Mouse (Mus musculus) mouse embryonic stem cell (cell line): ENCODE data around the gene Tcte3.
"Not testable (repeated sequence)": the region's sequence is repeated elsewhere in the genome, so short reads cannot be mapped to it uniquely, and the experiment has no call there.

Experiments
- in situ Hi-C, 2 experiments: fragments of 300-500 bp; cut with MboI; formaldehyde crosslinking; loops; 1 replicate in 1 of 2; 3 replicates in 1 of 2; pipeline ENCODE4 v1.14.3; 2019 to 2020; ENCODE audit warnings: low sequenced_read_pairs in 2 of 2, low pct_unique_long_range_greater_than_20kb in 1 of 2, mixed read lengths in 1 of 2; ENCODE audit not compliant: unreplicated experiment in 1 of 2

Tcte3 gene

DNA sequence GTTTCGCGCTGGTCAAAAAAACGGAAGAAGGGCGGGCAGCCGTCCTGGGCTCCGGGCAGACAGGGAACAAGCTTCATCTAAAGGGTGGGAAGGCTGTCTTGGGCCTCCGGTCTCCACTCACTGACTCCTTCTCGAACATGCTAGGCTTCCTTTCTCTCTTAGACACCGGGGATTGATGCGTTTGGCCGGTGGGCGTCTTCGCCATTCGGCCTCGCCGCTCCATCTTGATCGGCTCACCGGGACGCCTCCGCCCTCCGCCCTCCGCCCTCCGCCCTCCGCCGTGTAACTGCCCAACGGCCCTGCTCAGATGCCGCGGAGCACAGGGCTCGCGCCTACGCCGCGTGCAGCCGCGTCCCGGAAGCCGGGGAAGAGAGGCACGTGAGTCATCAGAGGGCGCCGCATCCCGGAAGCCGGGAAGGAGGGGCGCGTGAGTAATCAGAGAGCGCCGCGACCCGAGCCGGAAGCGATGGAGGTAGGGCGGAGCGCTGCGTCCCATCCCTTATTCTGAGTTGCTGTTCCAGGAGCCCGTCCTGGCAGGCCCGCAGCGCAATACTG, at the start of gene Tcte3, which contains the start of the genes Ermard and Gm3448:
Tcte3 (minus strand) TSS at position 314 of the 555 bp plus-strand sequence.
Ermard (plus strand) TSS at position 34 of the 555 bp plus-strand sequence.
Gm3448 (minus strand) TSS at position 363 of the 555 bp plus-strand sequence.
- in situ Hi-C loops: not testable (repeated sequence)

DNA sequence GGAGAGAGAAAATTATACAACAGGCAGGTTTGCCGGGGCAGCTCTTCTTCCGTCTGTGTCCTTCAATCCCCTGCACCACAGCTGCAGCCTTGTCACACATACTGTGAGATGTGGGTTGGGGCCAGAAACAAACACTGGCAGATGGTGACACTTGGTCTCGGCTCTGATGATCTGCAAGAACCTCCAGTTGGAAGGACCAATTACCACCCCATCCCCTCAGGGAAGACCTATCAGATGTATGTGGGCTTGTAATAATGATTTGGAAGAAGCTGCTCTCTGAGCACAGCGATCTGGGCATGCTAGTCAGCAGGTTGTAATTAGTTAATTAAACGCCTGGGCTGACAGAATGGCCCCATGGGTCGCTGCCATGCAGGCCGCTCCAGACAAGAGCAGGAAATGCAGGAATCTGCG, 47.3 kb upstream of the Tcte3 start:
- in situ Hi-C loops: no loop called here

DNA sequence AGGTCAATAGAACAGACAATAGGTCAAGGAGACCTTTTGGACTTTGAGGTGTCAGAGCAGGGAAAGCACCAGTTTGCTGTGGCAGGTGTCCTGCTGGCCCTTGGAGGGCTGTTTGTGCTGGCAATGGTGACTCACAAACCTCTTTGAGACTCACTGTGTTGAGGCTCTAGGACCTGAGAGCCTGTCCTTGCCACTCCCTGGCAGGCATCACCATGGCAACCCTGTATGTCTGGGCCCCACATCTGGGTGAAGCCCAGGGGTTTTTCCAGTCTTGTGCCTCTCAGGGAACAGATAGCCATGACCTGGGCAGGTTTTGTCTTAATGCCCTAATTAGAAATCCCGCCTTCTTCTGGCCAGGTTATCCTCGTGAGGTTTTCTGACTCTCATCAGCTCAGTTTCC, 46.9 kb upstream of the Tcte3 start:
- in situ Hi-C loops: no loop called here

DNA sequence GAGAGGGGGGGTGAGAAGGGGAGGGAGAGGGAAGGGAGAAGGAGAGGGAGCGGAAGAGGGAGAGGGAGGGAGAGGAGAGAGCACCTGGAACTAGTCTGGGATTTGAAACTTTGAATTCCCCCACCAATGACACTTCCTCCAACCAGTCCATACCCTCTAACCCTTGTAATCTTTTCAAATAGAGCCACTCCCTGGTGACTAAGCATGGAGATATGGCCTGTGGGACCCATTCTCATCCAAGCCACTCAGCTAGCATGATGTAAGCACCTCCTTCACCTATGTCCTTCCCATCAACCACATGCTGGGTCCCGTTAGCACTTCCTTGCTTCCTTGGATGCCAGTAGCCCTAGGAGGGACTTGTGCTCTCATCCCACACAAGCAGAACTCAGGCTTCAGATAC, 43.7 kb upstream of the Tcte3 start:
- in situ Hi-C loops: no loop called here

DNA sequence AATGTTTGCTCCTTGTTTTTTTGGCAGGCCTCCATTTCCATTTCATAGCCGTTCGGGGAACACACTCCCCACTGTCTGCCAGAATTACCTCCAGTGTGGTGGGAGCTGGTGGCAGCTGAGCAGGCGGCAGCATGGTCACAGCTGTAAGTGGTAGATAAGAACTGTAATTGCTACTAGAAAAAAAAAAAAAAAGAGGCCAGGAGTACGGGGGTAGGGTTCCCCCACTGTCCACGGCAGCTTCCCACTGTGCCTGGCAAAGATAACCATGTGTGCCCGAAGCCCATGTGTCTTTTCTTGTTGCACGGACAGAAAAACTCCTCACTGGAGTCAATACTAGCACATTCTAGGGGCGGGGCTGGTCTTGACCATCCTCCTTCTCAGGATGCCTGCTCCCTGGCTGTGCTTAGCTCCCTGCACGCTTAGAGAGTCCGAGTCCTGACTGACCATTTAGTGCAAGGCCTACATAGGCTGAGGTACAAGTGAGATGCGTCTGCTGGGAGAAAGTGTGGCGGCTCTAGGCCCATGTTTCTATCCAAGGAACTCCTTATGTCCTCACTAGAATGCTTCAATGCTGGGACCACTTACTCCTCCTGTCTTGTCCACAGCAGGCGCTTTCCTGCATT, 43.0 kb upstream of the Tcte3 start:
- in situ Hi-C loops: no loop called here

DNA sequence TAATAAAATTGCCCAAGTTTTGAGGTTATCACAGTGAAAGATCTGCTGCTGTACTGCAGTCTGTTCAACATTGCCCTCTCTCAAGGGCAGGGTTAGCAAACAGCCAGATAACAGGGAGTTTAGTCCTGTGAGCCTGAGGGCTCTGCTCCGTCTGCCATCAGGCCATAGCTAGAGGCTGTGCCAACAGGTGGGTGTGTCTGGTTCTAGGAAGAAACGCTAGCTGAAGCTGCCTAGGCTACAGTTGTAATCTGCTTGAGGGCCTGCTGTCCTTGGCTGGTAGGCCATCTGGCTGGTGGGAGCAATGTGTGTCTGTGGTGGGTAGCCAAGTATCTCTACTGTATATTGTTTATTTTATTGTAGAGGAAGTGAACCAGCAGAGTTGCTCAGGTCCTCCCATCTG, 36.2 kb upstream of the Tcte3 start:
- in situ Hi-C loops: no loop called here

DNA sequence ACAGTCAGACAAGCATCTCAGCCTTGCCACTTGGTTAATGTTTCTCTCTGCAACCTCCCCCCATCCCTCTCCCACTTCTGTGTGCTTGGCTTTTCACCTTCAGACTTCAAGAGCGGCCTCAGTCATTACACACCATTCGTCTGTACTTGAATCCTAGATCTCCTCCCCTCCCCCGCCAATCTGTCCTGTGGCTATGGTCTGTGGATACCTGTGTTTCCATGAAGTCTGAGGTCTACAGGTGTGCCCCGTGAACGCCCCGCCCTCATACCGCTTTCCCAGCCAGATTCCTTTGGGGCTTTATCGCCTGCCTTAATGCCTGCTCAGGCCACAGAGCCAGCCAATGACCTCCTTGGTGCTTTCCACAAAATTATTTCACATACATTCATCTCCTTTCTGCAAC, 33.7 kb upstream of the Tcte3 start:
- in situ Hi-C loops: no loop called here

DNA sequence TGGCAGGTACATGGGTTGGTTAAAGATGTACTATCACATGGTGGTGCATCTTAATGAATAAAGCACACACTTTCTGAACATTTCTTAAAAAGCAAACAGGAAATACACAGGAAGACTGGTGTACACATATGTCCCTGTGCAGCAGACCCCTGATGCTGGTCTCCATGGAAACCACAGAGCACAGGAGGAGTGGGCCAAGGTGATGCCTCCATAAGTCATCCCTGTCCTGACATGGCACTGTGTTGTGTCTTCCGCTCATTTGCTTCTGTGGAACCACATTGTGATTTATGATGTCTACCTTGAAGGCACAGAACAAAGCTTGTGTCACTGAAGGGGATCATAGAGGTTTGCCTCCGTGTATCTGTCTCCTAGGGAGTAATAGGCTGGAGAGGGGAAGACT, 30.9 kb upstream of the Tcte3 start:
- in situ Hi-C loops: loop anchor here (25.0 kb wide), 2 partner anchors 315 to 390 kb away; partner anchors contain the start of genes Dll1 (in 1 of the 2) and Fam120b (in 1 of the 2)

DNA sequence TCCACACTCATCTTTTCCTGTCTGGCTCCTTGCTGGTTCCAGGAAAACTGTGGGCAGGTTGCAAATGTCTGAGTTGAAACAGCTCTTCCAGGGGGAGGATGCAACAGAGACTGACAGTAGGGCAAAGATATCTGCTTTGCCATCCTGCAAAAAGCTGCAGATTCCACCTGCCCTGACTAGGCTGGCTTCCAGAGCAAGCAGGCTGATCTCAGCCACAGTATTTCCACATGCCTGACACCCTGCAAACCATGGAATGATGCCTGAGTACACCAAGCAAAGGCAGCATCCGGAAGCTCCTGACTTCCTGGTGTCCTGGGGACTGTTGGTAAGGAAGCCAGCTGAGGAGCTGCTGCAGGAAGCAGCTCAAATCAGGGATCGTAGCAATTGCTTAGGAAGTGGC, 27.8 kb upstream of the Tcte3 start:
- in situ Hi-C loops: loop anchor here (25.0 kb wide), 2 partner anchors 318 to 393 kb away; partner anchors contain the start of genes Dll1 (in 1 of the 2) and Fam120b (in 1 of the 2)

DNA sequence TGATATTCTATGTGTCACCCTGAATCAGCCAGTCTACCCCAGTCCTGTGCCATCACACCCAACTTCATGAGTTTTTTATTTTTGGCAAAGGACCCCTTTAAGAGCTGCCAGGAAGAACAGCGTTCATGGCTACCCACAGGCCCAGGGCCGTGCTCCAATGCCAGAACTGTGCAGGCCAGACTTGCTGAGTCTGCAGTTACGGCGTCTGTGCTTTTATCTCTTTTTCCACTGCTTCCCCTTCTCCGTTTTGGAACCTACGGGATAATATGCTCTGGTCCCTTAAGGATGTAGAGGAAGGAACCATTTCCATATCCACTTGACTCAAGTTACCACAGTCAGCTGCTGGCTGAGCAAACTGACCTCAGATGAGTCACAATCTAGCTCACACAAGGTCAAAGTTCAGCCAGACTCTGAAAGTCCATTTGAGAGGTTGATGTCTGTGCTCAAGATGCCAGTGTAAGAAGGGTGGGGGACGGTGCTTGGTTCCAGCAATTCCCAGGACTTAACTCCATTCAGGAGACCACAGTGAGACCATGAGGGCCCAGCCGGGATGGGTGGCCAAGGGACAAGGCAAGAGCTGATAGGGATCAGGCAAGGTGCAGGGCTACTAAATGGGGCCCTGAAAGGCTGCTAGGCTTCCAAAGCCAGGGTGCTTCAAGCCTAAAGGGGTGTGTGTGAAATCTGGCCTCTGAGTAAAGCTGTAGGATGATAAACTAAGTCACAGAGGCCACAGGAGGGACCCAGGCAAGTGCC, 26.9 kb upstream of the Tcte3 start:
- in situ Hi-C loops: loop anchor here (25.0 kb wide), 2 partner anchors 319 to 394 kb away; partner anchors contain the start of genes Dll1 (in 1 of the 2) and Fam120b (in 1 of the 2)

DNA sequence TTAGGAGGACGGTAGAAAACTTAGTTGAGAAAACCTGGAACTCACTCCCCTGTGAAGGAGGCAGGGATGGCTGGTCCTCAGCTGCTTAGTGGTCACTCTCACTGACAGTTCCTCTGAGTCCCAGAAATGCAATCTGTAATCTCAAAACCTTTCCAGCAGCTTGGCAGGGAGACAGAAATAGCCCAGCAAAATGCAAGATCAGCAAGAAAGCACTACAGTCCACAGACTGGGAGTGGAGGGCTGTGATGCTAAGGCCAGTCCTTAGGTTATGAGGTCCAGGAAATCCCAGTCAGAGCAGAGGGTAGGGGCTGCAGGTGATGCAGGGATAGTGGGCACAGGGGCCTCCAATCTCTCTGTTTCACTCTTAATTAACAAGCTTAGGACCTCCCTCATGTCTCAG, 25.6 kb upstream of the Tcte3 start:
- in situ Hi-C loops: loop anchor here (25.0 kb wide), 2 partner anchors 320 to 395 kb away; partner anchors contain the start of genes Dll1 (in 1 of the 2) and Fam120b (in 1 of the 2)

DNA sequence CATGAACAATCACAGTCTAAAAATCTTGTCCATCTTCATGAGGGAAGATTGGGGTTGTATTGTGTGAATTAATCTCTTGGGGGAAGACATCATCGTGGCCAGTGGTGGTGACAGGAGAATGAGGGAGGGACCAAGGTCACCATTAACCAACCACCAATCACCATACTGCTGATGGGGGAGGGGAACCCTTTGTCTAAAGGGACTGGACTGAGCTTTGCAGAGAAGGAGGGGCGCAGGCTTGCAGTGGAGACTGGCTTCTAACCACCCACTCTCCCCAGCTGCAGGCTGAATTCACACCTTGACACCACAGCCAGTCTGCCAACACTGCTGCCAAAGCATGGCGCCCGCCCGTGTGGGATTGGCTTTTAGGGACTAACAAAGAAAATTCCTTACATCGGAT, 24.8 kb upstream of the Tcte3 start:
- in situ Hi-C loops: loop anchor here (25.0 kb wide), 2 partner anchors 321 to 396 kb away; partner anchors contain the start of genes Dll1 (in 1 of the 2) and Fam120b (in 1 of the 2)

DNA sequence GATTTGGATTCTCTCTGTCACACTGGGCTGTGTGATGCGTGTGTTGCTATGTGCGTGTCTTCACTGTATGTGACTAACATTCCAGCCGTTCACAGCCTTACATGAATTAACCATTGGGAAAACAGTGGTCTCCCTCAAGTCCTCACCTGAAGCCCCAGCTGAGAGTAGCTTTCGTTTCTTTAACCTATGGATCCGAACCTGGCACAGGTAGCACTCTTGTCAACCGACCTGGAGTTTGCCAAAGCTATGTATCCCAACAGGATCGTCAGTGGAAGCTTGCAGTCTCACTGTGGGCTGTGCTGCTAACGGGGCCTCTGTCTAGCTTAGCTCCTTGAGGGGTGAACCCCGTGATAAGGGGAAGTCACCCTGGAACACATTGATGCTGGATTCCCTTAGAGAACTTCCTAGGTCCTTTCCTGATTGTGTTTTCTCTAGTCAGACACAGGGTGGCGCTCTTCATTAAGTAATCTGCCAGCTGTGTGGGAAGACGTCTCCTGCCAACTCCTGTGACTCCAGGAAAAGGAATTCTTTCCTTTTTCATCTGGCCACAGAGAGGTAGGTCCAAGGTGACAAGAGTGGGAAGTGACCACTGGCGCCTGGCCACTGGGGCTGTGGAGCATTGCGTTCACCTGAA, 24.2 kb upstream of the Tcte3 start:
- in situ Hi-C loops: loop anchor here (25.0 kb wide), 2 partner anchors 322 to 397 kb away; partner anchors contain the start of genes Dll1 (in 1 of the 2) and Fam120b (in 1 of the 2)

DNA sequence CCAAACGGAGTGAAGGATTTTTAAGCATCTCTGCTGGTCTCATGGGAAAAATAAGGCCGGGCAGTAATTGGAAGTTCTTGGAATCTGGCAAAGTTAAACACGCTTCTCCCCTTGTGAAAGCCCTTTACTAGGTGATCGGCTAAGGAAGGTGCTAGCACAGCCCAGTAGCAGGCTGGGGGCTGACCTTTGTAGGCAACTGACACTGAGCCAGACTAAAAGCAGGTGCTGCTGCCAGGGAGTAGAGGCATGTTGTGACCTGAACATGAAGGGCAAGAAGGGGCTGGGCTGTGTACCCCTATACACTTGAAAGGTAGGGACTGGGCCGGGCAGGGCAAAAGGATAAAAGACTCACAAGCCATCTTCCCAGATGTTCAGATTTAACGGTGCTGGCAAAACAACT, 19.1 kb upstream of the Tcte3 start:
- in situ Hi-C loops: loop anchor here (25.0 kb wide), 2 partner anchors 327 to 402 kb away; partner anchors contain the start of genes Dll1 (in 1 of the 2) and Fam120b (in 1 of the 2)

DNA sequence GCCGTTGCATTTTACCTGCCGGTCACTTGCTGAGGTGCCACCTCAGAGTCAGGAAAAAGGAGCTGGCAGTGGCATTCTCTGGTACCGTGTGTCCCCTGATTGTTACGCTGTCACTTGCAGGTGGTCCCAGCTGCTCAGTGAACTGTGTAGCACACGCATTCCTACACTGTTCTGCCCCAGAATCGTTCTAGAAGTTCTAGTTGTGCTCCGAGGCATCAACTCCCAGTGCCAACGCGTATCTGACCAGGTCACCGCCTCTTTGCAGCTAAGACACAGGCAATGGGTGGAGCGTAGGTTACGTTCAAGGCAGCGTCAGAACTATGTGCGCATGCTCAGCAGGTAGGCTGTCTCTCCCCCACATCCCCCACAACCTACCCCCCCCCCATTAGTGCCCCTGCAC, 18.4 kb upstream of the Tcte3 start:
- in situ Hi-C loops: loop anchor here (25.0 kb wide), 2 partner anchors 328 to 403 kb away; partner anchors contain the start of genes Dll1 (in 1 of the 2) and Fam120b (in 1 of the 2)

DNA sequence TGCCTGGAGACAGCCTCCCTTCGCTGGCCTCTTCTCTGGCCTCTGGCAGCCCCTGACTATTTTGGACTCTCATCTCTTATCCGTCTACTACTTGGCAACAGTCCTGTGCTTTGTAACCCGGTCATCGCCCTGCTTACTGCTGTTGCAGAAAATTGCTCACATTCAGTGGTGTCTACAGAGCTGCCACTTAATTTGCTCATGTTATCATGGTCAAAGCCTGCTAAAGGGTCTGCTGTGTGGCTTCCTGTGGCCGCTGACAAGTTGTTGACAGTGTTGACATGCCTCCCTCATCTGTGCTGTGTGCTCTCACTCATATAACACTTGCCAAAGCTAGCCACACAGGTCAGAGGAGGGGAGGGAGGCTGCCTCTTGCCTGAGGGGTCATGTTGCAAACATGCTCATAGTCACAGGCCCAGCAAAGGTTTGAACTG, 16.9 kb upstream of the Tcte3 start:
- in situ Hi-C loops: loop anchor here (25.0 kb wide), 2 partner anchors 329 to 404 kb away; partner anchors contain the start of genes Dll1 (in 1 of the 2) and Fam120b (in 1 of the 2)

DNA sequence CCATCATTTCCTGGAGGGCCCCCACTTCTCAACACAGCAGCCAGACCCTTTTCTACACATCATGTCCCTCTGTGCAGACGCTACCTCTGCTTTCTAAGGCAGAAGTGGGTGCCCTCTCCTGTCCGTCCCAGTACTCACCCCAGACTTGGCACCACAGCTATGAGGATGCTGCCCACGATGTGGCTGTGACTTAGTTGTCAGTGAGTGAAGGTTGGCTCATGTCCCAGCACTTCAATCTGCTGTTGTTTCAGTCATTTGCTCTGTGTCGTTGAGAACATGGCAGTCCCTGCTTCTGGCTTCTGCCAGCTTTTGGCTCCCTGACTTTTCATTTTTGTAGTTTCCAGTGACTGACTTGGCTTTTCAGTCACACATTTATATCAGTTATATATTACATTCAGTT, 14.6 kb upstream of the Tcte3 start:
- in situ Hi-C loops: loop anchor here (25.0 kb wide), 2 partner anchors 331 to 406 kb away; partner anchors contain the start of genes Dll1 (in 1 of the 2) and Fam120b (in 1 of the 2)

DNA sequence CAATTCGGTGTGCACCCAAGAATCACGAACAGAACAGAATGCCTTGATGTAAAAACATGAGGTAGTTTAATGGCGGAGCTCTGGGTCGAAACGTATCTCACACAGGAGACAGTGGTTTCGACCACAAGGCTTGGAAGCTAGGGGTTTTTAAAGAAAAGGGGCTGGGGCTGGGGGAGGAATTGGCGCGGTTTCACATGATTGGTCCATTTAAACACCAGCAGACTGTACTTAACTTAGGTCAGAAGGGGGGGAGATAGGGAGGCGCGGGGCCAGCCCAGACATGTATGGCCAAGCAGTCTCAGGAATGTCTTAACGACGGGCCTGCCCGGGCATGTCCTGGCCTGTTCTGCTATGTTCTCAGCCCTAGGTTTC, 12.5 kb upstream of the Tcte3 start:
- in situ Hi-C loops: loop anchor here (25.0 kb wide), 2 partner anchors 333 to 408 kb away; partner anchors contain the start of genes Dll1 (in 1 of the 2) and Fam120b (in 1 of the 2)
